Mouse (Mus musculus) forebrain, embryonic 14.5 days (tissue): ENCODE measurements around the gene Zbtb12. TPM values are rescaled to one million over a fixed set of nuclear protein-coding genes. Genes with fewer than 3 reads are reported as not detected.

Experiments
- ATAC-seq: fragments of 200-750 bp; cut with Nextera tagmentation; 2 replicates; pipeline ENCODE4 v1.8.0; 2017; ENCODE audit warnings: mild to moderate bottlenecking, moderate library complexity
- DNase-seq: peaks from one replicate; pipeline ENCODE4 v3.0.0-alpha.2; 2015; ENCODE audit warnings: low spot score
- H3K27ac ChIP-seq: fragments of 300-500 bp; sonication (generic); 2 replicates; pipeline ENCODE4 v1.5.1; 2014; ENCODE audit warnings: low read depth, mild to moderate bottlenecking, control low read depth, low read length, moderate library complexity
- H3K27me3 ChIP-seq: fragments of 300-500 bp; sonication (generic); replicated peaks from 2 replicates; pipeline ENCODE4 v1.6.1; 2014; ENCODE audit warnings: low read length, control low read depth, mixed read lengths; ENCODE audit not compliant: control insufficient read depth, insufficient read depth
- H3K36me3 ChIP-seq: fragments of 300-500 bp; sonication (generic); 2 replicates; pipeline ENCODE4 v1.6.1; 2014; ENCODE audit warnings: low read length, control low read depth; ENCODE audit not compliant: control insufficient read depth, insufficient read depth
- H3K4me1 ChIP-seq: fragments of 300-500 bp; sonication (generic); 2 replicates; pipeline ENCODE4 v1.6.1; 2014; ENCODE audit warnings: antibody characterized with exemption, low read length, control low read depth; ENCODE audit not compliant: control insufficient read depth, insufficient read depth
- H3K4me2 ChIP-seq: fragments of 300-500 bp; sonication (generic); 2 replicates; pipeline ENCODE4 v1.6.1; 2014; ENCODE audit warnings: mild to moderate bottlenecking, control low read depth, low read length
- H3K4me3 ChIP-seq: fragments of 300-500 bp; sonication (generic); 2 replicates; pipeline ENCODE4 v1.5.1; 2014; ENCODE audit warnings: low read depth, low read length, control low read depth
- H3K9ac ChIP-seq: fragments of 300-500 bp; sonication (generic); 2 replicates; pipeline ENCODE4 v1.6.1; 2014; ENCODE audit warnings: mild to moderate bottlenecking, low read length, control low read depth, moderate library complexity
- H3K9me3 ChIP-seq: fragments of 300-500 bp; sonication (generic); replicated peaks from 2 replicates; pipeline ENCODE4 v1.6.1; 2016; ENCODE audit warnings: low read length, control low read depth, mixed read lengths; ENCODE audit not compliant: control insufficient read depth
- WGBS: fragments of 180-500 bp; shearing (Covaris S2); extraction: QIAGEN DNeasy Blood & Tissue Kit; methylation state at CpG from one replicate; pipeline ENCODE4 v1.1.7; 2014; 5-methylcytosine and 5-hydroxymethylcytosine counted together
- polyA plus RNA-seq: library from polyadenylated mRNA; unstranded; fragments of >200 nt; fragmentation: Nextera tagmentation; extraction: Ambion mirVana; gene quantifications from 2 replicates; pipeline ENCODE4 v1.2.1, GENCODE M21; 2014

The Zbtb12 gene
- polyA plus RNA-seq, 1 experiment from 2014 or later = 3.5 TPM

GRCm38 (mm10) chr17:34847192-34847591 lies 32.1 kb upstream of the Zbtb12 start:
- no peak overlapping the region for H3K4me3 ChIP-seq
- H3K9me3 ChIP-seq = no peaks in the 10 kb centered on the region
- WGBS = 85% methylated on average over 6 of the region's 6 CpGs
- no peak overlapping the region for H3K4me2 ChIP-seq
- DNase-seq (no peak), ATAC-seq (no peak)
- no peaks in the 10 kb centered on the region for H3K27me3 ChIP-seq
- H3K4me1 ChIP-seq = peaks cover 17% of the 10 kb centered on the region
- H3K27ac ChIP-seq = no peak overlapping the region
- H3K36me3 ChIP-seq = peaks cover 63% of the 10 kb centered on the region
- no peak overlapping the region for H3K9ac ChIP-seq

- H3K4me2 ChIP-seq = no peak overlapping the region
- ATAC-seq (no peak), DNase-seq (no peak)
- no peak overlapping the region for H3K9ac ChIP-seq
- H3K27me3 ChIP-seq = no peaks in the 10 kb centered on the region
- 93% methylated on average over 7 of the region's 7 CpGs for WGBS
- H3K4me1 ChIP-seq = peaks cover 17% of the 10 kb centered on the region
- H3K9me3 ChIP-seq = no peaks in the 10 kb centered on the region
- H3K27ac ChIP-seq = no peak overlapping the region
- no peak overlapping the region for H3K4me3 ChIP-seq
- H3K36me3 ChIP-seq = peaks cover 62% of the 10 kb centered on the region
Observed at GRCm38 (mm10) chr17:34847615-34848014, 31.7 kb upstream of the Zbtb12 start.

- Histone ChIP-seq H3K4me1 (peaks cover 17% of the 10 kb centered on the region), H3K4me2 (peak within 1 kb of the TSS; percentile 98), H3K4me3 (peak within 1 kb of the TSS; percentile 64), H3K9ac (peak within 1 kb of the TSS; percentile 88), H3K36me3 (peaks cover 60% of the 10 kb centered on the region), H3K9me3 (no peaks in the 10 kb centered on the region), H3K27ac (peak within 1 kb of the TSS; percentile 39; the same call in 1 of the 2 replicates), H3K27me3 (no peaks in the 10 kb centered on the region)
- ATAC-seq = peak; percentile 98
- peak; percentile 99 for DNase-seq
- 1% methylated on average over 55 of the region's 65 CpGs for WGBS
Observed at GRCm38 (mm10) chr17:34849722-34850516, 29.4 kb upstream of the Zbtb12 start, which contains the start of the genes Skiv2l and Nelfe. TSS of gene Skiv2l (minus strand) at chr17:34850210. TSS of gene Nelfe (plus strand) at chr17:34850391.

GRCm38 (mm10) chr17:34850517-34851125 lies 28.7 kb upstream of the Zbtb12 start:
- Histone ChIP-seq H3K36me3 (peaks cover 60% of the 10 kb centered on the region), H3K4me1 (peaks cover 17% of the 10 kb centered on the region), H3K27ac (no peak overlapping the region), H3K9me3 (no peaks in the 10 kb centered on the region), H3K27me3 (no peaks in the 10 kb centered on the region), H3K9ac (peak overlapping the region; percentile 88), H3K4me3 (peak overlapping the region; percentile 64), H3K4me2 (peak overlapping the region; percentile 98)
- ATAC-seq = no peak; the same call in 1 of the 2 replicates
- WGBS = 1% methylated on average over 25 of the region's 25 CpGs
- DNase-seq = no peak

DNA sequence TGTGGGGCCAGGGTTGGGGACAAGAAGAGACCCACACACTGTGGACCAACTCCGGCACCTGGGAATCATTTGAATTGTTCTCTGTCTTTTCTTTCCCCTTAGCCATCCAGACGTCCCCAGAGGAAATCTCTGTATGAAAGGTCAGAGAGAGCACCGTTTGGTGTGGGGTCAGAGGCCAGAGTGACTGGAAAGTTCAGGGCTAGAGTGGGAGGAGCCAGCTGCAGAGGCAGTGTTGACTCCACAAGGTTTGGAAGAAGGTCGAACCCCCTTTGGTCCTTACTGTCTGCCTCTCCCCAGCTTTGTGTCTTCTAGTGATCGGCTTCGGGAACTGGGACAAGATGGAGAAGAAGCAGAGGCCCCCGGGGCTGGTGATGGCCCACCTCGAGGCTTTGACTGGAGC lies 25.8 kb upstream of the Zbtb12 start:
- no peak overlapping the region for H3K27ac ChIP-seq
- no peak overlapping the region for H3K4me2 ChIP-seq
- no peak overlapping the region for H3K9ac ChIP-seq
- no peaks in the 10 kb centered on the region for H3K9me3 ChIP-seq
- H3K36me3 ChIP-seq = peaks cover 53% of the 10 kb centered on the region
- no peaks in the 10 kb centered on the region for H3K27me3 ChIP-seq
- DNase-seq (no peak), ATAC-seq (no peak)
- peaks cover 17% of the 10 kb centered on the region for H3K4me1 ChIP-seq
- 88% methylated on average over 8 of the region's 8 CpGs for WGBS
- H3K4me3 ChIP-seq = no peak overlapping the region

DNA sequence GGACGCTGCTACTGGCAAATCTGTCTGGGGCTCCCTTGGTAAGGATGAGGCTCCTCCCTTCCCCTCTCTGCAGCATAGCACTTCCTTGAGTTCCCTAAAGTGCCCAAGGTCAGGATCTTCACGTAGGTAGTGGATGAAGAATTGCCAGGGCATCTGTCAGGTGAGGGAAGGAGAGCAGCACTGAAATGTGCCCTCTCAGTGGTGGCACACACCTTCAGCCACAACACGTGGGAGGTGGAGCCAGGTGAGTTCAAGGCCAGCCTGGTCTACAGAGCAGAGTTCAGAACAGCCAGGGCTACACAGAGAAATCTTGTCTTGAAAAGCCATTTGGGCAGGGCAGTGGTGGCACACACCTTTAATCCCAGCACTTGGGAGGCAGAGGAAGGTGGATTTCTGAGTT lies 24.5 kb upstream of the Zbtb12 start:
- no peak for ATAC-seq
- no peak overlapping the region for H3K4me3 ChIP-seq
- H3K36me3 ChIP-seq = peaks cover 53% of the 10 kb centered on the region

DNA sequence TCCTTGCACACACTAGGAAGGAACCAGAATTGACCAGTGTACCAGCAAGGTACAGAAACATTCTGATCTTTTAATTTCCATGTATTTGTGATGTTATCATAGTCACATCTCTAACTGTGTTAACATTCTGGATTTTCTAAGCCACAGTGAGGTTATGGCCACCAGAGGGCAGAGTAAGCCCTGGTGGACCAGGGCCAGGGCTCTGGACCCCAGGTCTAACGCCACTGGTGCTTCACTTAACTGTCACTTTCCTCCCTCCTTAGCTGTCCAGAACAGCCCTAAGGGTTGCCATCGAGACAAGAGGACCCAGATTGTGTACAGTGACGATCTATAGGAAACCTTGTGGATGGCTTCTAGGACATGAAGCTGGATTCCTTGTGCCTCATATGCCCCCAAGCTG lies 23.5 kb upstream of the Zbtb12 start:
- Histone ChIP-seq H3K9me3 (no peaks in the 10 kb centered on the region), H3K4me3 (no peak overlapping the region), H3K36me3 (peaks cover 53% of the 10 kb centered on the region), H3K9ac (no peak overlapping the region), H3K4me2 (no peak overlapping the region), H3K27me3 (no peaks in the 10 kb centered on the region), H3K27ac (no peak overlapping the region), H3K4me1 (peaks cover 10% of the 10 kb centered on the region)
- 37% methylated on average over 3 of the region's 3 CpGs for WGBS
- peak; percentile 40 for DNase-seq
- no peak for ATAC-seq

More for the DNA sequence above, 24.5 kb upstream of the Zbtb12 start:
- Histone ChIP-seq H3K27me3 (no peaks in the 10 kb centered on the region), H3K9ac (no peak overlapping the region), H3K27ac (no peak overlapping the region), H3K4me1 (peaks cover 12% of the 10 kb centered on the region), H3K9me3 (no peaks in the 10 kb centered on the region), H3K4me2 (no peak overlapping the region)
- DNase-seq = no peak
- 88% methylated on average over 3 of the region's 3 CpGs for WGBS

DNA sequence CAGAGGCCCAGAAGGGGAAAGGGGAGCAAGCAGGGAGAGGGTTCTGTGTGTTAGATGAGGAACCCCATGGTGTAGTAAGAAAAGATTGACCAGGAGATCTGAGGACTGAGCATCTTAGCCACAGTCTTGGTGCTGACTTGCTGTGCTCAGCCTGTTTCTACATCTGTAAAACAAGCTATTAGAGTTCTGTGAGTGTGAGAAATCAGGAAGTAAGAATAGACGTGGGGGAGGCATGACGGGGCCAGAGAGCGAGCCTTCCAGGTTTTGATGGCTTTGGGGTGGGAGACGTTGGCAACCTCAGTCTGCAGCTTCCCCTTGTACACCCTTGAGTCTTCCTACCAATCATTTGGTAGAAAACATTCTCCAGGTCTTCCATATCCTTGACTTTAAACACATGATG lies 20.6 kb upstream of the Zbtb12 start:
- Histone ChIP-seq H3K36me3 (peaks cover 39% of the 10 kb centered on the region), H3K27ac (no peak overlapping the region), H3K4me1 (no peaks in the 10 kb centered on the region), H3K9ac (no peak overlapping the region), H3K4me3 (no peak overlapping the region), H3K9me3 (no peaks in the 10 kb centered on the region), H3K4me2 (no peak overlapping the region), H3K27me3 (no peaks in the 10 kb centered on the region)
- WGBS = 89% methylated on average over 4 of the region's 4 CpGs
- DNase-seq (no peak), ATAC-seq (no peak)

GRCm38 (mm10) chr17:34860514-34860913 lies 18.8 kb upstream of the Zbtb12 start:
- H3K9ac ChIP-seq = no peak overlapping the region
- no peaks in the 10 kb centered on the region for H3K9me3 ChIP-seq
- 90% methylated on average over 9 of the region's 9 CpGs for WGBS
- no peaks in the 10 kb centered on the region for H3K27me3 ChIP-seq
- ATAC-seq (no peak), DNase-seq (no peak)
- H3K36me3 ChIP-seq = peaks cover 21% of the 10 kb centered on the region
- H3K4me3 ChIP-seq = no peak overlapping the region
- no peak overlapping the region for H3K4me2 ChIP-seq
- no peak overlapping the region for H3K27ac ChIP-seq
- H3K4me1 ChIP-seq = no peaks in the 10 kb centered on the region
